Mouse (Mus musculus): ENCODE measurements at regions not wholly inside any gene's neighbourhood (a gene's known extent, or its start where the extent isn't known, plus 50 kb on each side); places are given as distances from the start of the nearest gene placed in this dataset.

- no peak for TF ChIP-seq CTCF (IDR thresholded peaks at IDR 0.05)
- TF ChIP-seq EP300 (IDR thresholded peaks at IDR 0.05): no peak
These were observed 249.0 kb upstream of the Dusp10 start for GRCm38 (mm10) chr1:183763864-183764726.

All from lung, postnatal 0 days (tissue).